Mouse (Mus musculus): ENCODE results near the gene Usp37. TPM values are rescaled to one million over a fixed set of nuclear protein-coding genes. Genes with fewer than 3 reads are reported as not detected.
A peak's percentile ranks its signal among the peaks of the same experiment; 100 is the strongest.

Usp37 gene
- polyA plus RNA-seq, 1 experiment from 2014 or later = 12.0 TPM

DNA sequence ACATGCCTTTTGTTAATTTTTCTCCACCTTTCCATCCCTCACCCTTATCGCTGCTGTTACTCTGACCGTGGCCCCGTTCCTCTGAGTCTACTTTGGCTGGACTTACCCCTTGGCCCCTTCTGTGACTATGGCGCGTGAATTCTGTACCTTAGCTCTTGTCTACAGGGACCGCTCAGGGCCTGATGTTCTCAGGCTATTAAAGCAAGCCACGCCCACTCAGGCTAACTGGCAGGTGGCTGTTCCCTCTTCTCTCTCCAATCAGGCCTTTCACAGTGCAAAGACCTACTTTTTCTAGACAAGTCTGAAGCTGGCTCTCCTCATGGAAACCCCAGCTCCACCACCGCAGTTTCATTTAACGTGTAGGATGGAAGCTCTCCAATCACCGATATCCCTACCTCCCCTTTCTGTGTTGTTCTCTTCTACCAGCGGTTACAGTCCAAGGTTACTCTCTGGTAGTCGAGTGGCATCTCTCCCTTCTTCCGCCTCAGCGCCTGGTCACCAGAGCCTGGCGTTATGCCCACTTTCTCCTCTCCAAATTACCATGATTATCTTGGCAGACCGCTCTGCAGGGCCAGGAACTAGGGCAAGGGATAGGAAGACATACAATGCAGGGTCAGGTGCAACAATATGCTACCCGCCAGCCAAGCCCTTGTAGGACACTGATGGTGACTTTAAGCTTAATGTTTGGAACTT lies 125.2 kb downstream of the Usp37 start:
- no peak overlapping the region for H3K27ac ChIP-seq (replicated peaks)
- H3K4me2 ChIP-seq = no peak overlapping the region
- H3K36me3 ChIP-seq (replicated peaks) = no peaks in the 10 kb centered on the region
- H3K4me3 ChIP-seq (replicated peaks) = no peak overlapping the region
- 70% methylated on average over 17 of the region's 17 CpGs for WGBS (ENCODE audit: insufficient replicate concordance)
- H3K4me1 ChIP-seq (replicated peaks) = peaks cover 13% of the 10 kb centered on the region
- H3K27me3 ChIP-seq = no peaks in the 10 kb centered on the region
- peaks cover 11% of the 10 kb centered on the region; the same call in 1 of the 2 replicates for H3K9me3 ChIP-seq (replicated peaks)
- no peak for ATAC-seq (ENCODE audit: insufficient read depth)
- H3K9ac ChIP-seq = no peak overlapping the region

DNA sequence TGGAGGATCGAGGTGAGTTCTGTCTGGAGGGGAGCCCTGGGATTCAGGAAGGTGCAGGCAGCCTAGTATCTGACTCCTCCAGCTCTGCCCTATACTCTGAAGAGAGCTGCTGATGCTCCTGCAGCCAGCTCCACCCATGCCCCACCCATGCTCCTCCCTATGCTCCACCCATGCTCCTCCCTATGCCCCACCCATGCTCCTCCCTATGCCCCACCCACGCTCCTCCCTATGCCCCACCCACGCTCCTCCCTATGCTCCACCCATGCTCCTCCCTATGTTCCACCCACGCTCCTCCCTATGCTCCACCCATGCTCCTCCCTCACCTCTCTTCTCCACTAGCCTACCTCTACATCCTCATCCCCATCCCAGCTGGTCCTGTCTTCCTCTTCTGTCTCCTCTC lies 128.9 kb downstream of the Usp37 start:
- WGBS (ENCODE audit: insufficient replicate concordance) = 43% methylated on average over 4 of the region's 4 CpGs
- H3K9me3 ChIP-seq (replicated peaks) = peaks cover 11% of the 10 kb centered on the region; the same call in 1 of the 2 replicates
- no peak overlapping the region for H3K9ac ChIP-seq
- no peak overlapping the region for H3K4me3 ChIP-seq (replicated peaks)
- ATAC-seq (ENCODE audit: insufficient read depth) = peak; percentile 72
- peaks cover 18% of the 10 kb centered on the region for H3K4me1 ChIP-seq (replicated peaks)
- H3K27ac ChIP-seq (replicated peaks) = peak overlapping the region; percentile 7; the same call in 1 of the 2 replicates
- H3K27me3 ChIP-seq = no peaks in the 10 kb centered on the region
- H3K36me3 ChIP-seq (replicated peaks) = no peaks in the 10 kb centered on the region
- H3K4me2 ChIP-seq = no peak overlapping the region

DNA sequence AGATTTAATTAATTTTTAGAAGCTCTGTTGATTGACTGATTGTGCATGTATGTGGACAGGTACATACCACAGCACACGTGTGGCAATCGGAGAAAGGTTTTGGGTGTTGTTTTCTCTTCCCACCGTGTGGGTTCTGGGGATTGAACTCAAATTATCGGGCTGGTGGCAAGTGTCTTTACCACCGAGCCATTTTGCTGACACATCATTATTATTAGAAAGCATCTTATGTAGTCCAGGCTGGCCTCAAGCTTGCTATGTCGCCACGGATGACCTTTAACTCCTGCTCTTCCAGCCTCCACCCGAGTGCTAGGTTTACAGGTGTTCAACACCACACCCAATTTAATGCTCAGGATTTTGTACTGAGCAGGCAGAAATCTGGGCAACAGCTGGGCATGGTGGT lies 131.4 kb downstream of the Usp37 start:
- Histone ChIP-seq H3K4me2 (no peak overlapping the region), H3K27ac (replicated peaks) (no peak overlapping the region), H3K4me3 (replicated peaks) (no peak overlapping the region), H3K4me1 (replicated peaks) (peaks cover 25% of the 10 kb centered on the region), H3K9me3 (replicated peaks) (peaks cover 11% of the 10 kb centered on the region; the same call in 1 of the 2 replicates), H3K36me3 (replicated peaks) (no peaks in the 10 kb centered on the region), H3K9ac (no peak overlapping the region), H3K27me3 (no peaks in the 10 kb centered on the region)
- no peak for ATAC-seq (ENCODE audit: insufficient read depth)
- 65% methylated on average over 8 of the region's 8 CpGs for WGBS (ENCODE audit: insufficient replicate concordance)

DNA sequence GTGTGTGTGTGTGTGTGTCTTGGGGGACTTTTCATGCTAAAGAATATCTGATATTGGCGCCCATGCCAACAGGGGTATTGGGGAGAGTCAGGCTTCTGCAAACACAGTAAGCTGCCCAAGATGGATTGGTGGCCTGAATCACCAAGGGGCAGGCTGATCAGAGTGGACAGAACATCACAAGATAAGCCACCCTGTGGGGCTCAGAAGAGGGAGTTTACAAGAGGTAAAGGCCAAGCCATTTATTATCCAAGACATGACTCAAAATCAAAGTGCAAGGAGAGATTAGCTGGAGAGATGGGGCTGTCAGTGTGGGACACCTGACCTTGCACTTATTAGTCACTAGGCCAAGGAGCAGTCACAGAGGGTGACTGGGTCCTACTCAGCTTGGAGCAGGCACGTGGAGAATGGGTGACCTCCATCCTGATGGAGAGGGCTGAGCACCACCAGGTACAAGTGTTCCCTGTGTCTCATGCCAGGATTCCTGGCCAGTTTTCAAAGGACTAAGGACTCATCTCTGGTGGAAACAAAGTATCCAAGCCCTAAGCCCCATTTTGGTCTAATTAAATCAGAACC lies 132.2 kb downstream of the Usp37 start:
- H3K36me3 ChIP-seq (replicated peaks) = no peaks in the 10 kb centered on the region
- no peak overlapping the region for H3K4me3 ChIP-seq (replicated peaks)
- no peak overlapping the region for H3K4me2 ChIP-seq
- H3K9ac ChIP-seq = no peak overlapping the region
- H3K27me3 ChIP-seq = no peaks in the 10 kb centered on the region
- no peak for ATAC-seq (ENCODE audit: insufficient read depth)
- peaks cover 11% of the 10 kb centered on the region; the same call in 1 of the 2 replicates for H3K9me3 ChIP-seq (replicated peaks)
- peaks cover 25% of the 10 kb centered on the region for H3K4me1 ChIP-seq (replicated peaks)
- H3K27ac ChIP-seq (replicated peaks) = no peak overlapping the region
- 49% methylated on average over 2 of the region's 2 CpGs for WGBS (ENCODE audit: insufficient replicate concordance)

DNA sequence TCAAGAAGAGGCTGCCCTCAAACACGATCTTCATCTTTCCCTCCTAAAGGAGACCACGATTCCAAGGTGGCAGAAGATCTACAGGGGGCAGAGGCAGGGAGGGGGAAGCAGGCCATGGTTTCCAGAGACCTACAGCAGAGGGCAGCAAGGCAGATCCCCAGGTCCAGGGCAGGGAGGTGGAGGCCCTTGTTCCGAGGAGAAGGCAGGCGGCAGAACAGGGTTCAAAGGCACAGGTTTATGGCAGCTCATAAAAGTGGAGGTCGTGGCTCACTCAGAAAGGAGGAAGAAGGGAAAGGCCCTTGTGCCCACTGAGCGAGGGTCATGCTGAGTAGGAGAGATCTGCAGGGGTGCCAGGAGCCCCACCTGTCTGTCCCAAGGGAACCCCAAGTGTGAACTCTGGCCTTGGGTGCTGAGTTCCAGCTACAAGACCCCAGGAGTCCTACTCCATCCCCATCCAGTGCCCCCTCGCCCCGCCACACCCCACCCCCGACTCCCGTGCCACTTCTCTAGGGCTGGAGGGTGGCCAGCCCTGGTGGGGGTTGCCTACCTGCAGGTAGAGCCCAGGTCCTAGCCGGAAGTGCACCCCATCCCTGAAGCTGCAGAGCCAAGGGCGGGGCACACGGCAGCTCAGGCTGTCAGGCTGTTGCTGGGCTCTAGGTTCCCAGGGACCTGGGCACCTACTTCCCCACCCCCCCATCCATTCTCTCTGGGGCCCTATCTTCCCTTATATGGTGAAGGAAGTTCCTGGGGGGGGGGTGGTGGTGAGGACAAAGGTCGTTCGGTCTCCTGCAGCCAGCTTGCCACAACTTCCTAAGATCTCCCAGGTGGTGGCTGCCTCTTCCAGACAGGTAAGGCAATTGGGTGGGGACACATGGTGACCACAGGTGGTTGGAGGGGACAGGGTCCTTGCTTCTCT lies 135.2 kb downstream of the Usp37 start, which contains the start of gene Vil1:
Vil1 (plus strand) TSS at position 788 of the 916 bp plus-strand sequence.
- Histone ChIP-seq H3K4me1 (replicated peaks) (peaks cover 11% of the 10 kb centered on the region), H3K27me3 (no peaks in the 10 kb centered on the region), H3K9ac (no peak within 1 kb of the TSS), H3K36me3 (replicated peaks) (no peaks in the 10 kb centered on the region), H3K9me3 (replicated peaks) (no peaks in the 10 kb centered on the region), H3K4me3 (replicated peaks) (no peak within 1 kb of the TSS), H3K27ac (replicated peaks) (no peak within 1 kb of the TSS), H3K4me2 (no peak within 1 kb of the TSS)
- ATAC-seq (ENCODE audit: insufficient read depth) = no peak
- 47% methylated on average over 15 of the region's 15 CpGs for WGBS (ENCODE audit: insufficient replicate concordance)

DNA sequence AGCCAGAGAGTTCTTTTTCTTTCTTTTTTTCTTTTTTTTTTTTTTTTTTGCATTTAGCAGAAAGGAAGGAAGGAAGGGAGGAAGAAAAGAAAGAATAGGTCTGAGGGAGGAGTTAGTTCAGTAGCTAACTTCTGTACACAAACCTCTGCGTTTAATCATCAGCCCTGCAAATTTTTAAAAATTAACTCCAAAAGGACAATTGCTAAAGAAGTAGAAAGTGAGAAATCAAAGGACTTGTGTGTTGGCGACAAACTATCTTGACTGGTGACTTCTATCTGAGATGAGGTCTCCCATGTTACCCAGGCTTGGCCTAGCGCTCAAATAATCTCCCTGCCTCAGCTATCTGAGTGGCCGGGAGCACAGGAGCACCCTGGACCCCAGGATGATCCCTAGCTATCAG lies 139.9 kb downstream of the Usp37 start:
- Histone ChIP-seq H3K4me1 (replicated peaks) (peaks cover 32% of the 10 kb centered on the region), H3K27ac (replicated peaks) (no peak overlapping the region), H3K9me3 (replicated peaks) (no peaks in the 10 kb centered on the region), H3K36me3 (replicated peaks) (no peaks in the 10 kb centered on the region), H3K4me3 (replicated peaks) (no peak overlapping the region), H3K4me2 (no peak overlapping the region), H3K9ac (no peak overlapping the region), H3K27me3 (no peaks in the 10 kb centered on the region)
- ATAC-seq (ENCODE audit: insufficient read depth) = no peak
- WGBS (ENCODE audit: insufficient replicate concordance) = 68% methylated on average over 4 of the region's 4 CpGs

DNA sequence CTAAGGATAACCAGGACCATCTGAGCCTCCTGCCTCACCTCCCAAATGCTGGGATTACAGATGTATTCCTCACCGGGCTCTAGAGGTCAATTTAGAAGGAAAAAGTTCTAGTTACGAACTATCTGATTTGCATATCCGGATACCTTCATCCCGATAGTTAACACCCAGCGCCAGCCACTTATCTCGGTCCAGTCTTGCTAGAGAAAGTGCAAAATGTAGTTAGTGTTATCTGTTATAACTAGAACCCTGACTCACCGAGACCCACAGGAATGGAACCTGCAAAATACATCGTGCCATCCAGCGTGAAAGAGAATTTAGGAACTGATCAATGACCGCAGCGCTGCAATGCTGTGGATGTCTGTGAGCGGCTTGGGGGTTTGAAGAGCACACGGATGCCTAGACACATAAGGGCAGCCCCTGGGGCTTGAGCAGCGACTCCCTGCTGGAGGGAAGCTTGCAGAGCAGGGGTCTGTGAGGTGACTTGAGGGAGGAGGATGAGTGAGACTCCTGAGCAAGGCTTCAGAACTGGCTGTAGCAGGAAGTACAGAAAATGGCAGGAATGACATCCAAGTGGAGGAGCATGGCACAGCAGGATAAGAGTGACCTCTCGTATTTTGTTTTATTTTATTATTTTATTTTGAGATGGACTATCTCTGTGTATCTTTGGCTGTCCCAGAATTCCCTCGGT lies 142.9 kb downstream of the Usp37 start:
- Histone ChIP-seq H3K9ac (peak overlapping the region; percentile 35; the same call in 1 of the 2 replicates), H3K27ac (replicated peaks) (peak overlapping the region; percentile 70), H3K4me3 (replicated peaks) (peak overlapping the region; percentile 10; the same call in 1 of the 2 replicates), H3K27me3 (no peaks in the 10 kb centered on the region), H3K9me3 (replicated peaks) (no peaks in the 10 kb centered on the region), H3K4me2 (peak overlapping the region; percentile 63), H3K4me1 (replicated peaks) (peaks cover 54% of the 10 kb centered on the region), H3K36me3 (replicated peaks) (no peaks in the 10 kb centered on the region)
- ATAC-seq (ENCODE audit: insufficient read depth) = no peak
- 33% methylated on average over 16 of the region's 16 CpGs for WGBS (ENCODE audit: insufficient replicate concordance)

DNA sequence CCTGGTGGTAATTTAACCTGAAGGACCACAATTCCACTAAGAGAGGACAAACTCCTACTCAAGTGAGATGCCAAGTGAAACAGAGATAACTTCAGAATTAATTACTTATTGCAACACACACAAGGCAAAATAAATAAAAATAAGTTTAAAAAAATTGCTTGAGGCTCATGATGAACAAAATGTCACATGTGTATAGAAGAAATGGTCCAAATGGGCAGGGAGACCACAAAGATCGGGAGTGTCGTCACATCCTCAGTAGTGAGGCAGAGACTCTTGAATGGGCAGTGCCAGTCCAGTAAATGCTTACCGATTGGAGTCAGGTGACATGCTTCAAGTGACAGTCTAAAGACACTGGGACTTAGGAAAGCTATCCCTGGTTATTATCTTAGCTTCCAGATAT lies 143.6 kb downstream of the Usp37 start:
- H3K9ac ChIP-seq = no peak overlapping the region

DNA sequence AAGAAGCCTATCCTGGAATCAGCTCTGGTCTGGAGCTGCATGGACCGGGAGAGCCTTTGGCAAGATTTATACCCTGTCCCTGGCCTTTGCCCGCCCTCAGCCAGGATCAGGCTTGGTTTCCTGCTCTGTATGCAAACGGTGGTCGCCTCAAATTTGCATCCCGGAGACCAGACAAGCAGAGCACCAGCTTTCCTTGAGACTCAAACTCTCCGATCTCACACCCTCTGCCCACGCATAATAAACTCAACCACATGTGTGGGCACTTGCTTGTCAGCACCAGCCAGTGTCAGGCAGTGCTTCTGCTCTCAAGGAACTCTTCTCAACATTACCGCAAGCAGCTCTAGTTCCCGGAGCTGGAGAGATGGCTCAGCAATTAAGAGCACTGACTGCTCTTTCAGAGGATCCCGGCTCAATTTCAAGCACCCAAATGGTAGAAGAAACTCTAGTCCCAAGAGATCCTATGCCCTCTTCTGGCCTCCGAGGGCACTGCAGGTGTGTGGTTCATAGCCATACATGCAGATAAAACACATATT lies 146.1 kb downstream of the Usp37 start:
- no peaks in the 10 kb centered on the region for H3K27me3 ChIP-seq
- H3K4me3 ChIP-seq (replicated peaks) = peak overlapping the region; percentile 60
- peak overlapping the region; percentile 86 for H3K4me2 ChIP-seq
- peak overlapping the region; percentile 92 for H3K27ac ChIP-seq (replicated peaks)
- peak; percentile 16 for ATAC-seq (ENCODE audit: insufficient read depth)
- H3K9me3 ChIP-seq (replicated peaks) = no peaks in the 10 kb centered on the region
- H3K4me1 ChIP-seq (replicated peaks) = peaks cover 78% of the 10 kb centered on the region
- WGBS (ENCODE audit: insufficient replicate concordance) = 2% methylated on average over 11 of the region's 11 CpGs
- H3K9ac ChIP-seq = peak overlapping the region; percentile 61
- peaks cover 25% of the 10 kb centered on the region for H3K36me3 ChIP-seq (replicated peaks)

More for the DNA sequence above, 143.6 kb downstream of the Usp37 start:
- H3K4me3 ChIP-seq (replicated peaks) = peak overlapping the region; percentile 10; the same call in 1 of the 2 replicates
- WGBS (ENCODE audit: insufficient replicate concordance) = 73% methylated on average over 3 of the region's 3 CpGs
- ATAC-seq (ENCODE audit: insufficient read depth) = no peak
- no peaks in the 10 kb centered on the region for H3K27me3 ChIP-seq
- peak overlapping the region; percentile 70 for H3K27ac ChIP-seq (replicated peaks)
- no peaks in the 10 kb centered on the region for H3K9me3 ChIP-seq (replicated peaks)
- peak overlapping the region; percentile 63 for H3K4me2 ChIP-seq
- no peaks in the 10 kb centered on the region for H3K36me3 ChIP-seq (replicated peaks)
- H3K4me1 ChIP-seq (replicated peaks) = peaks cover 54% of the 10 kb centered on the region

DNA sequence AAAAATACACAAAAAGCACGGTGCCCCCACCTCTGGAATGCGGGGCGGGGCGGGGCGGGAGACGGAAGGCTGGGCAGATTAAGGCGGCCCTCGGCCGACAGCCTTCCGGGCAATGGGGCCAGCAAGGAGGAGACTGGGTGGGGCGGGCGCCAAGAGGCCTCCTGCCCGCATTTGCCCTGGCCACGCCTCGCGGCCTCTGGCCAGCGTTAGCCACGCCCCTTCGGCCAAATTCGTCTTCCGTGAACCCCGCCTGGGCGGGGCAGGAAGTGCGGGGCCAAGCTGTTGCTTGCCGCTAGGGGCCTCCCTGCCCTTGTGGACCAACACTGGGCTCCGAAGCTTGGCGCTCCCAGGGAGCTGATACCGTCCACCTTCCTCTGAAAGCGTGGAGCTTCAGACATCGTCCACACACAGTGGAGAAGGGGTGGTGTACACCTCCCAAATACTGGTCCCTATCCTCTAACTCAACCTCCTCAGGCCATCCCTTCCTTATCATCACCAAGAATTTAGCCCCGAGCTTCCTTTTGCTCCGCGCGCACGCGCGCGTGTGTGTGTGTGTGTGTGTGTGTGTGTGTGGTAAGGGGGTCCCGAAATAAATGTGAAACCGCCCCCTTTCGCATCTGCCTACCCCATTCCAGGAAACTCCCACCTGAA lies 146.7 kb downstream of the Usp37 start:
- peak overlapping the region; percentile 86 for H3K4me2 ChIP-seq
- H3K36me3 ChIP-seq (replicated peaks) = peaks cover 25% of the 10 kb centered on the region
- H3K4me3 ChIP-seq (replicated peaks) = peak overlapping the region; percentile 60
- H3K27ac ChIP-seq (replicated peaks) = peak overlapping the region; percentile 92
- H3K27me3 ChIP-seq = no peaks in the 10 kb centered on the region
- peak overlapping the region; percentile 61 for H3K9ac ChIP-seq
- H3K4me1 ChIP-seq (replicated peaks) = peaks cover 83% of the 10 kb centered on the region
- under 1% methylated on average over 41 of the region's 41 CpGs for WGBS (ENCODE audit: insufficient replicate concordance)
- peak; percentile 91 for ATAC-seq (ENCODE audit: insufficient read depth)
- H3K9me3 ChIP-seq (replicated peaks) = no peaks in the 10 kb centered on the region

Measured in liver, embryonic 15.5 days (tissue).